Mouse (Mus musculus): ENCODE data around the gene Gm10376.
"Not testable (repeated sequence)": the region's sequence is repeated elsewhere in the genome, so short reads cannot be mapped to it uniquely, and the experiment has no call there.

Gm10376 gene

GRCm38 (mm10) chr14:43015528-43015927 is at the start of gene Gm10376:
Gene Gm10376 (minus strand): TSS chr14:43015628.
- not testable (repeated sequence) for DNase-seq (ENCODE audit: low read depth in 1 of 2, low spot score in 2 of 2)

- DNase-seq (ENCODE audit: low read depth in 1 of 2, low spot score in 2 of 2): not testable (repeated sequence)
These were observed 44.8 kb upstream of the Gm10376 start for GRCm38 (mm10) chr14:43060179-43060578.

- peak in 1 of 2 experiments; percentile 8 for DNase-seq (ENCODE audit: low read depth in 1 of 2, low spot score in 2 of 2)
These were observed 42.6 kb upstream of the Gm10376 start for GRCm38 (mm10) chr14:43058063-43058462.

- DNase-seq (ENCODE audit: low read depth in 1 of 2, low spot score in 2 of 2): not testable (repeated sequence)
These were observed 21.9 kb downstream of the Gm10376 start, which contains the start of gene Gm8082 for GRCm38 (mm10) chr14:42993524-42993923. Gene Gm8082 (minus strand): TSS chr14:42993624.
